Mouse (Mus musculus): ENCODE results near the gene Tnfrsf12a. TPM values are rescaled to one million over a fixed set of nuclear protein-coding genes. Genes with fewer than 3 reads are reported as not detected.
A peak's percentile ranks its signal among the peaks of the same experiment; 100 is the strongest.

Gene Tnfrsf12a
- polyA plus RNA-seq, 1 experiment from 2014 or later = 116 TPM

- H3K4me1 ChIP-seq (replicated peaks) = peaks cover 12% of the 10 kb centered on the region
- no peaks in the 10 kb centered on the region for H3K9me3 ChIP-seq (replicated peaks)
- no peak overlapping the region for H3K9ac ChIP-seq
- no peak overlapping the region for H3K4me2 ChIP-seq
- H3K27me3 ChIP-seq = peaks cover 36% of the 10 kb centered on the region
- H3K36me3 ChIP-seq = peaks cover 23% of the 10 kb centered on the region; the same call in 1 of the 2 replicates
- no peak overlapping the region for H3K27ac ChIP-seq
- no peak overlapping the region for H3K4me3 ChIP-seq
- ATAC-seq (replicated peaks; ENCODE audit: insufficient number of reproducible peaks, insufficient read depth, low FRiP score, low read depth) = no peak
- WGBS = 33% methylated on average over 5 of the region's 5 CpGs
Measured at GRCm38 (mm10) chr17:23664556-23665021, 12.7 kb downstream of the Tnfrsf12a start.

- Histone ChIP-seq H3K27me3 (peaks cover 44% of the 10 kb centered on the region), H3K4me2 (no peak overlapping the region)
Measured at GRCm38 (mm10) chr17:23661526-23661925, 15.7 kb downstream of the Tnfrsf12a start.

GRCm38 (mm10) chr17:23660876-23661200 lies 16.4 kb downstream of the Tnfrsf12a start:
- 4% methylated on average over 14 of the region's 14 CpGs for WGBS
- Histone ChIP-seq H3K36me3 (no peaks in the 10 kb centered on the region), H3K9ac (no peak overlapping the region; the same call in 1 of the 2 replicates), H3K27ac (no peak overlapping the region), H3K4me1 (replicated peaks) (peaks cover 12% of the 10 kb centered on the region), H3K27me3 (peaks cover 47% of the 10 kb centered on the region), H3K4me3 (peak overlapping the region; percentile 31), H3K9me3 (replicated peaks) (no peaks in the 10 kb centered on the region), H3K4me2 (peak overlapping the region; percentile 47)
- 0 out of 2 replicates have a peak, but pooled peaks have one; percentile 11 for ATAC-seq (replicated peaks; ENCODE audit: insufficient number of reproducible peaks, insufficient read depth, low FRiP score, low read depth)

More at GRCm38 (mm10) chr17:23661526-23661925, 15.7 kb downstream of the Tnfrsf12a start:
- no peak for ATAC-seq (replicated peaks; ENCODE audit: insufficient number of reproducible peaks, insufficient read depth, low FRiP score, low read depth)
- no peak overlapping the region for H3K9ac ChIP-seq
- H3K27ac ChIP-seq = no peak overlapping the region
- no peaks in the 10 kb centered on the region; the same call in 1 of the 2 replicates for H3K36me3 ChIP-seq
- H3K4me3 ChIP-seq = no peak overlapping the region
- peaks cover 12% of the 10 kb centered on the region for H3K4me1 ChIP-seq (replicated peaks)
- H3K9me3 ChIP-seq (replicated peaks) = no peaks in the 10 kb centered on the region
- WGBS = 4% methylated on average over 8 of the region's 9 CpGs

DNA sequence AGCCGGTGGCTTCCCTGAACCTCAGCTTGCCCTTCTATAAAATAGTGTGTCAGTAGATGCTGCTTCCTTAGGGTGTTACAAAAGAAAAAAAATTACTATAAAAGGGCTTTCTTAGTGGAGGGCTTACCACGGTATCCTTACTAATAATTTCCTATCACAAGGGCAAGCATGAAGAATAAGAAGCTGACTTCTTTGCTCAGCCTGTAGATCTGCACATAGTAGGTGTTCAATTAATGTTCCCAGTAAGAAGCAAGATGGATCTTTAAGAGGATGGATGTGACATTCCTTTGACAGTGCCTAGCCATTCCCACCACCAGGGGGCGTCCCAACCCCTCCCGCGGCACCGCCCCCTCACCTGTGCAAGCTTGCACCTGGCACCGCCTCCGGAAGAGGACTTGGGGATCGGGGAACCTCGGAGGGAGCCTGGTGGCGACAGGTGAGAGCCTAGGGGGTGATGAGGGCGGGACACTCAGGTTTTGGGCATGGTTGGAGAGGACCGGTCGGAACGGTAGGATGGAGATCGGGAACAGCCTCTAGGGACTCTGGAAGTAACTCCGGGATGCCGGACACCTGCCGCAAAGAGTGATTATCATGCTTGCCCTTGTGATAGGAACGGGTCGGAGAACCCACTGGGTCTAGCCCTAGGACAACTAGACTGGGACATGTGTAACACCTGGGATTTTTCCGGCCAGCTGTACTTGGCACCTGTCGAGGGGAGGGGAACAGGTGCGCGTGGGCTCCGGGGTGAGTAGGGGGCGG lies 17.0 kb downstream of the Tnfrsf12a start, which contains the start of gene Bicdl2:
Bicdl2 (plus strand) TSS at position 390 of the 759 bp plus-strand sequence.
- no peaks in the 10 kb centered on the region for H3K9me3 ChIP-seq (replicated peaks)
- H3K27me3 ChIP-seq = peaks cover 47% of the 10 kb centered on the region
- 6% methylated on average over 27 of the region's 27 CpGs for WGBS
- ATAC-seq (replicated peaks; ENCODE audit: insufficient number of reproducible peaks, insufficient read depth, low FRiP score, low read depth) = no peak
- H3K27ac ChIP-seq = no peak within 1 kb of the TSS
- no peak within 1 kb of the TSS; the same call in 1 of the 2 replicates for H3K9ac ChIP-seq
- no peaks in the 10 kb centered on the region for H3K36me3 ChIP-seq
- H3K4me1 ChIP-seq (replicated peaks) = peaks cover 12% of the 10 kb centered on the region
- H3K4me3 ChIP-seq = peak within 1 kb of the TSS; percentile 31
- peak within 1 kb of the TSS; percentile 47 for H3K4me2 ChIP-seq

DNA sequence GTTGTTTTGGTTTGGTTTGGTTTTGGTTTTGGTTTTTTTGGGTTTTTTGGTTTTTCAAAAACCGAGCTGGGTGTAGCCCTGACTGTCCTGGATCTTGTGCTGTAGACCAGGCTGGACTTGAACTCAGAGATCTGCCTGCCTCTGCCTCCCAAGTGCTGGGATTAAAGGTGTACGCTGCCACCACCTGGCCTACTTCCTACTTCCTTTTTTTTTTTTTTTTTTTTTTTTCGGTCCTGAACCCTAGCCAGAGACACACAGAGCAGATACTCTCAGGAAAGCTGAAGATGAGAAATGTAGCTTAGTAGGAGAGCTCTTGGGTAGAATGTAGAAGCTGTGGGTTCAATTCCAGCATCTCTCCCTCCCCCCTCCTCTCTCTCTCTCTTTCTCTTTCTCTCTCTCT lies 18.8 kb downstream of the Tnfrsf12a start:
- Histone ChIP-seq H3K27ac (no peak overlapping the region), H3K4me2 (no peak overlapping the region), H3K36me3 (no peaks in the 10 kb centered on the region), H3K4me3 (no peak overlapping the region), H3K9me3 (replicated peaks) (no peaks in the 10 kb centered on the region), H3K4me1 (replicated peaks) (peaks cover 12% of the 10 kb centered on the region), H3K27me3 (peaks cover 49% of the 10 kb centered on the region), H3K9ac (no peak overlapping the region)
- no peak for ATAC-seq (replicated peaks; ENCODE audit: insufficient number of reproducible peaks, insufficient read depth, low FRiP score, low read depth)
- whole genome bisulfite sequencing = 71% methylated on average over 3 of the region's 3 CpGs

GRCm38 (mm10) chr17:23654410-23654809 lies 22.9 kb downstream of the Tnfrsf12a start:
- Histone ChIP-seq H3K36me3 (no peaks in the 10 kb centered on the region), H3K27me3 (peaks cover 12% of the 10 kb centered on the region), H3K27ac (no peak overlapping the region), H3K4me3 (no peak overlapping the region), H3K9me3 (replicated peaks) (no peaks in the 10 kb centered on the region), H3K9ac (no peak overlapping the region), H3K4me2 (no peak overlapping the region), H3K4me1 (replicated peaks) (no peaks in the 10 kb centered on the region)
- no peak for ATAC-seq (replicated peaks; ENCODE audit: insufficient number of reproducible peaks, insufficient read depth, low FRiP score, low read depth)
- WGBS = 58% methylated on average over 2 of the region's 2 CpGs

- H3K4me3 ChIP-seq = no peak overlapping the region
- H3K36me3 ChIP-seq = no peaks in the 10 kb centered on the region
- no peak overlapping the region for H3K9ac ChIP-seq
- H3K27me3 ChIP-seq = peaks cover 9% of the 10 kb centered on the region; the same call in 1 of the 2 replicates
- no peaks in the 10 kb centered on the region for H3K4me1 ChIP-seq (replicated peaks)
- no peak overlapping the region for H3K4me2 ChIP-seq
- ATAC-seq (replicated peaks; ENCODE audit: insufficient number of reproducible peaks, insufficient read depth, low FRiP score, low read depth) = no peak
- no peaks in the 10 kb centered on the region for H3K9me3 ChIP-seq (replicated peaks)
- H3K27ac ChIP-seq = no peak overlapping the region
- WGBS = 41% methylated on average over 6 of the region's 6 CpGs
Measured at GRCm38 (mm10) chr17:23654001-23654400, 23.3 kb downstream of the Tnfrsf12a start.

DNA sequence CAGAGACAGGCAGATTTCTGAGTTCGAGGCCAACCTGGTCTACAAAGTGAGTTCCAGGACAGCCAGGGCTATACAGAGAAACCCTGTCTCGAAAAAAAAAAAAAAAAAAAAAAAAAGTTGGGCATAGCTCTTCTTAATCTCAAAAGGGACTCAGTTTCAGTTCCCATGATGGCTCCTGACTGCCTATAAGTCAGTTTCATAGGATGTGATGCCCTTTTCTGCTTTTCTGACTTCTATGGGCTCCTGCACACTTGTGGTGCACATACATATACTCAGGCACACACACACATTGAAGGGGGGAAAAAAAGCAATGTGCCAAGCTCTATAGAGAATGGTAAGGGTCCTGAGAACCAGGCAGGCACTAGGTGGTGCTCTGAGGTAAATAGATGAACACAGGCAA lies 23.9 kb downstream of the Tnfrsf12a start:
- WGBS = 64% methylated on average over 2 of the region's 2 CpGs
- H3K4me3 ChIP-seq = no peak overlapping the region
- ATAC-seq (replicated peaks; ENCODE audit: insufficient number of reproducible peaks, insufficient read depth, low FRiP score, low read depth) = no peak
- no peaks in the 10 kb centered on the region for H3K36me3 ChIP-seq
- no peaks in the 10 kb centered on the region for H3K9me3 ChIP-seq (replicated peaks)
- H3K4me1 ChIP-seq (replicated peaks) = no peaks in the 10 kb centered on the region
- H3K4me2 ChIP-seq = no peak overlapping the region
- no peak overlapping the region for H3K27ac ChIP-seq
- no peak overlapping the region for H3K9ac ChIP-seq
- H3K27me3 ChIP-seq = peaks cover 7% of the 10 kb centered on the region; the same call in 1 of the 2 replicates

- Histone ChIP-seq H3K4me1 (replicated peaks) (no peaks in the 10 kb centered on the region), H3K4me2 (no peak overlapping the region), H3K36me3 (no peaks in the 10 kb centered on the region), H3K27ac (no peak overlapping the region), H3K4me3 (no peak overlapping the region), H3K9ac (no peak overlapping the region), H3K27me3 (peaks cover 12% of the 10 kb centered on the region), H3K9me3 (replicated peaks) (no peaks in the 10 kb centered on the region)
- WGBS = 77% methylated on average over 6 of the region's 6 CpGs
- ATAC-seq (replicated peaks; ENCODE audit: insufficient number of reproducible peaks, insufficient read depth, low FRiP score, low read depth) = no peak
Measured at GRCm38 (mm10) chr17:23651363-23651762, 25.9 kb downstream of the Tnfrsf12a start.

GRCm38 (mm10) chr17:23645894-23646293 lies 31.4 kb downstream of the Tnfrsf12a start:
- H3K4me3 ChIP-seq = no peak overlapping the region
- no peak for ATAC-seq (replicated peaks; ENCODE audit: insufficient number of reproducible peaks, insufficient read depth, low FRiP score, low read depth)
- H3K9me3 ChIP-seq (replicated peaks) = no peaks in the 10 kb centered on the region
- no peak overlapping the region for H3K4me2 ChIP-seq
- H3K27ac ChIP-seq = no peak overlapping the region
- peaks cover 32% of the 10 kb centered on the region for H3K27me3 ChIP-seq
- peaks cover 13% of the 10 kb centered on the region for H3K4me1 ChIP-seq (replicated peaks)
- H3K36me3 ChIP-seq = no peaks in the 10 kb centered on the region
- no peak overlapping the region for H3K9ac ChIP-seq
- 26% methylated on average over 10 of the region's 10 CpGs for WGBS

DNA sequence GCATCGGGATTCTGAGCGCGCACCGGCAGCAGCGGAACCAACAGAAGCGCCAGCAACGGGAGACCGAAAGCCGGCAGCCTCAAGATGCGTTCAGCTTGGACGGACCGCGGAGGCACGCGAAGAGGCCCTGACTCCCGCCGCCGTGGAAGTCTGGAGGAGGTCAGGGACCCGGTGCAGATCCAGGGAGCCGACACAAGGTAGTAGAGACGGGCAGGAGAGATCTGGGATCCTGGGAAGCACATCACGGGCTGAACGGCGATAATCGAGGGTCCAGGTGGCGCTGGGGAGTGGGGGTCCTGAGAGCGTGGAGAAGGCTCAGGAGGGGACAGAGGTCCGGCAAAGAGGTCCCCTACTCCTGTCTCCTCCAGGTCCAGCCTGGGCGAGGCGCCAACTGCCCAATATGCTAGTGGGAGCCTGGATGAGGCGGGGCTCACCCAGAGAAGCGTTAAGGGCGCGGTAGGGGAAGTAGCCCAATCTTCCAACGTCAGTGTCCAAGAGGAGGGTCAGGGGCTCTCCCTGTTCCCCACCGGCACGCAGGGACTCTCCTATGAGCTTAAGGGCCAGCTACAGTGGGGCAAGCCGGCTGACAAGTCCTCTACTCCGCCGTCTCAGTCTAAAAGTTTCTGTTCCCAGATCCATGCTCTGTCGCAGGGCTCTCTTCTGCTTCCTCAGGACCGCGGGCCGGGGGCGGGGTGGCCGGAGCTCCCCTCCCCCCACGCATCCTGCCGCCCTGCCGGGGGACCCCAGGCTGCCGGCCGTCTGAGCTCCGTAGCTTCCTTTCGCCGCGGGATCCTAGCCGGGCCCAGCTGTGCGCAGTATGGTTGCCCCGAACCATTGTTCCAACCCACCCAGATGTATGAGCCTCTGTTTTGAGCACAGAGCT lies 32.4 kb downstream of the Tnfrsf12a start, which contains the start of gene Mmp25:
Mmp25 (minus strand) TSS at position 665 of the 883 bp plus-strand sequence.
- no peak within 1 kb of the TSS for H3K27ac ChIP-seq
- WGBS = 2% methylated on average over 58 of the region's 58 CpGs
- peak; percentile 56 for ATAC-seq (replicated peaks; ENCODE audit: insufficient number of reproducible peaks, insufficient read depth, low FRiP score, low read depth)
- H3K9me3 ChIP-seq (replicated peaks) = no peaks in the 10 kb centered on the region
- peaks cover 32% of the 10 kb centered on the region for H3K27me3 ChIP-seq
- H3K4me1 ChIP-seq (replicated peaks) = peaks cover 13% of the 10 kb centered on the region
- peak within 1 kb of the TSS; percentile 88 for H3K4me2 ChIP-seq
- H3K36me3 ChIP-seq = no peaks in the 10 kb centered on the region
- H3K4me3 ChIP-seq = peak within 1 kb of the TSS; percentile 53
- H3K9ac ChIP-seq = peak within 1 kb of the TSS; percentile 56

All from heart, embryonic 15.5 days (tissue).